Mouse (Mus musculus) megakaryocyte, embryonic 14.5 days (primary cell): ENCODE data around the gene Ccl28.
"Not testable (repeated sequence)": the region's sequence is repeated elsewhere in the genome, so short reads cannot be mapped to it uniquely, and the experiment has no call there.

Experiments used
- FLI1 ChIP-seq: IDR thresholded peaks from 2 replicates; pipeline ENCODE4 v1.6.1; 2012; ENCODE audit warnings: low read length, inconsistent platforms, mixed read lengths
- GATA1 ChIP-seq: IDR thresholded peaks from 3 replicates; pipeline ENCODE4 v1.6.1; 2012; ENCODE audit warnings: mixed read lengths, low read length, inconsistent platforms, borderline replicate concordance

GRCm38 (mm10) chr13:119600166-119600565 lies 23.5 kb upstream of the Ccl28 start:
- not testable (repeated sequence) for TF ChIP-seq FLI1, GATA1
